Mouse (Mus musculus) neural tube, embryonic 13.5 days (tissue): ENCODE data around the gene Gpr179. TPM values are rescaled to one million over a fixed set of nuclear protein-coding genes. Genes with fewer than 3 reads are reported as not detected.

Experiments
- ATAC-seq: fragments of 200-750 bp; cut with Nextera tagmentation; 2 replicates; pipeline ENCODE4 v1.8.0; 2017; ENCODE audit warnings: low read depth, mild to moderate bottlenecking, moderate TSS enrichment, moderate library complexity
- H3K27ac ChIP-seq: fragments of 300-500 bp; sonication (generic); replicated peaks from 2 replicates; pipeline ENCODE4 v1.5.1; 2015; ENCODE audit warnings: moderate library complexity, mild to moderate bottlenecking, inconsistent platforms
- H3K27me3 ChIP-seq: fragments of 300-500 bp; sonication (generic); 2 replicates; pipeline ENCODE4 v1.6.1; 2015; ENCODE audit warnings: mild to moderate bottlenecking, inconsistent platforms
- H3K36me3 ChIP-seq: fragments of 300-500 bp; sonication (generic); 2 replicates; pipeline ENCODE4 v1.6.1; 2015; ENCODE audit warnings: mild to moderate bottlenecking, inconsistent platforms
- H3K4me1 ChIP-seq: fragments of 300-500 bp; sonication (generic); replicated peaks from 2 replicates; pipeline ENCODE4 v1.6.1; 2015; ENCODE audit warnings: inconsistent platforms
- H3K4me2 ChIP-seq: fragments of 300-500 bp; sonication (generic); 2 replicates; pipeline ENCODE4 v1.6.1; 2015; ENCODE audit warnings: inconsistent platforms, mild to moderate bottlenecking, moderate library complexity
- H3K4me3 ChIP-seq: fragments of 300-500 bp; sonication (generic); 2 replicates; pipeline ENCODE4 v1.5.1; 2015; ENCODE audit warnings: mild to moderate bottlenecking, inconsistent platforms
- H3K9ac ChIP-seq: fragments of 300-500 bp; sonication (generic); 2 replicates; pipeline ENCODE4 v1.6.1; 2015; ENCODE audit warnings: moderate library complexity, mild to moderate bottlenecking, inconsistent platforms
- H3K9me3 ChIP-seq: fragments of 300-500 bp; sonication (generic); 2 replicates; pipeline ENCODE4 v1.6.1; 2016; ENCODE audit warnings: inconsistent platforms
- WGBS: fragments of 180-500 bp; shearing (Covaris S2); methylation state at CpG from one replicate; pipeline ENCODE4 v1.1.7; 2015; 5-methylcytosine and 5-hydroxymethylcytosine counted together
- polyA plus RNA-seq: library from polyadenylated mRNA; unstranded; fragments of >200 nt; fragmentation: Nextera tagmentation; extraction: Ambion mirVana; gene quantifications from 2 replicates; pipeline ENCODE4 v1.2.1, GENCODE M21; 2015

The Gpr179 gene
- polyA plus RNA-seq, 1 experiment from 2014 or later: 0.66 TPM

DNA sequence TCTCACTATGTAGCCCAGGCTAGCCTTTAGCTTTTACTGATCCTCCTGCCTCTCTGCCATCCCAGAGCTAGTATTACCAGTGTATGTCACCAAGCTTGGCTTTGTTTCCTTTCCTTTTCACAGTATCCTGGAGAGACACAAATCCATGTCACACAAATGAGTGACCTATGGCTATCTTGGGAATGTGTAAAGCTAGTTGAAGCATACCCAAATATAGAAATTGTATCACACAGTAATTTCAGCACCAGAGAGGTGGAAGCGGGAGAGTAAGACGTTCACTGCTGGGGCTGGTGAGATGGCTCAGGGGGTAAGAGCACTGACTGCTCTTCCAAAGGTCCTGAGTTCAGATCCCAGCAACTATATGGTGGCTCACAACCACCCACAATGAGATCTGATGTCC, 51.9 kb downstream of the Gpr179 start:
- Histone ChIP-seq H3K36me3 (no peaks in the 10 kb centered on the region), H3K9me3 (no peaks in the 10 kb centered on the region), H3K27ac (no peak overlapping the region), H3K27me3 (no peaks in the 10 kb centered on the region), H3K4me3 (no peak overlapping the region), H3K4me1 (no peaks in the 10 kb centered on the region), H3K4me2 (no peak overlapping the region), H3K9ac (no peak overlapping the region)
- no peak for ATAC-seq
- WGBS: 91% methylated on average over 2 of the region's 2 CpGs

DNA sequence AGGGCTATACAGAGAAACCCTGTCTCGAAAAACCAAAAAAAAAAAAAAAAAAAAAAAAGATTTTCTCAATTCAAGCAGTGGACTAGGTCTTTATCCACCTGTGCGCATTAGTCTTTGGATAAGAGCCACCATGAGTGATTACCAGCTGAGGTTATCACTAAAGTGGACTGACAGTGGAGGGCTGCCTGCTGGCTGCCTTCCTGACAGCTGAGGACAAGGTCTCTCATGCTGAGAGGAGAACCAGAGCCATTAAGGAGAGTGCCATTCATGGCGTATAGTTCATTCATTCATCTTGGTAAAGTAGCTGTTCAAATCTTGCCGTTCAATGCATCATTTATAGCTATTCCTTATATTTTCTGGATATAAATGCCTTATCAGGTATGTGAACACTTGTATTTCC, 55.3 kb downstream of the Gpr179 start:
- H3K4me3 ChIP-seq: no peak overlapping the region
- H3K9me3 ChIP-seq: no peaks in the 10 kb centered on the region
- H3K36me3 ChIP-seq: no peaks in the 10 kb centered on the region
- H3K4me1 ChIP-seq: no peaks in the 10 kb centered on the region
- no peak overlapping the region for H3K9ac ChIP-seq
- no peak overlapping the region for H3K27ac ChIP-seq
- H3K4me2 ChIP-seq: no peak overlapping the region
- 87% methylated on average over 3 of the region's 4 CpGs for WGBS
- no peak for ATAC-seq
- no peaks in the 10 kb centered on the region for H3K27me3 ChIP-seq

DNA sequence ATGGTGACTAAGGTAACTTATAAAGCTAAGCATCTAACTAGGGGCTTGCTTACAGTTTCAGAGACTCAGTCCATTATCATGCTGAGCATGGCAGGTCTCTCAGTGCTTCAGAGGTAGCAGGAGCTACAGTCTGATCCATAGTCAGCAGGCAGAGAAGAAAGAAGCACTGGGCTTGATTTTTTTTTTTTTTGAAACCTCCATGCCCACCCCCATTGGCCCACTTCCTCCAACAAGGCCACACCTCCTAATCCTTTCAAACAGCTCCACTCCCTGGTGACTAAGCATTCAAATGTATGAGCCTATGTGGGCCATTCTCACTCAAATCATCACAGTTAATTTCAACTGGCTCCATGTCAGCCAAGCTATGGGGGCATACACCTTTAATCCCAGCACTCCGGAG, 59.1 kb downstream of the Gpr179 start:
- Histone ChIP-seq H3K4me3 (no peak overlapping the region), H3K9me3 (no peaks in the 10 kb centered on the region), H3K27me3 (no peaks in the 10 kb centered on the region), H3K9ac (no peak overlapping the region), H3K36me3 (no peaks in the 10 kb centered on the region), H3K27ac (no peak overlapping the region), H3K4me1 (no peaks in the 10 kb centered on the region), H3K4me2 (no peak overlapping the region)
- WGBS: 87% methylated on average over 1 of the region's 1 CpGs
- ATAC-seq: no peak

DNA sequence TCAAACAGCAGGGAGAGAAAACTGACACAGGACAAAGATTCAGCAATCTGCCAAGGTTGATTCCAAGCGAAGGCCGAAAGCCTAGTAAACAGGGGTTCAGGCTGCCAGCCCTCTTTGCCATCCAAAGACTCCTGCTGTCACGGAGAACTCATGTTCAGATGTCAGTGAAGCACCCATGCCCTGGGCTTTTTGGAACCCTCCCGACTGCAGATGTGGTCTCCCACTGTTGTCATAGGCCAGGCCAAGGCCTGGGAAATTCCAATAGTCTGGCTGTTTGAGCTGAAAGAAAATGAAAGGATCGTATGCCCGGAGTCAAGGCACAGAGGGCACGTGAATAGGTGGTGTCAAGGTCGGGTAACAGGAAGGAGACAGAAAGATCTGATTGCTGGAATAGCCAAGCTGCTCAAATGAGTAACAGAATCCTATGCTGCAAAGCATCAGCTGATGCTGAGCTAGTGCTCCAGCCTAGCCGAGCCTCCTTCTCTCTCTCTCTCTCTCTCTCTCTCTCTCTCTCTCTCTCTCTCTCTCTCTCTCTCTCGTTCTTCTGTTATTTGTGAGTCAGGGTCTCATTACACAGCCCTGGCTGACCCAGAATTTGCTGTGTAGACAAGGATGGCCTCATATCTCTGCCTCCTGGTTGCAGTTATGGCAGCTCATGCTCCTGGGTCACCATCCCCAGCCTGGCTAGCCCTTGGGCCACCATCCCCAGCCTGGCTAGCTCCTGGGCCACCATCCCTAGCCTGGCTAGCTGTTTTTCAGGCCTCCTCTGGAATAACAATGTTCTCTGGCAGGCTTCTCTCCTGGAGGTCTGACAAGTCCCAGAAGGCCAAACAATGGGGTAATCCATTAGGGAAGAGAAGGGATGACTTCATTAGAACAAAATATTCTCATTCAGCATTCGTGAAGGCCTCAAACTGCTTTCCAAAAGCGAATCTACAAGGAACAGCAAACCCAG, 62.3 kb downstream of the Gpr179 start:
- no peaks in the 10 kb centered on the region for H3K4me1 ChIP-seq
- H3K27ac ChIP-seq: no peak overlapping the region
- 60% methylated on average over 12 of the region's 12 CpGs for WGBS
- H3K4me3 ChIP-seq: no peak overlapping the region
- H3K9ac ChIP-seq: no peak overlapping the region
- H3K27me3 ChIP-seq: no peaks in the 10 kb centered on the region
- no peaks in the 10 kb centered on the region for H3K36me3 ChIP-seq
- H3K9me3 ChIP-seq: no peaks in the 10 kb centered on the region
- no peak overlapping the region for H3K4me2 ChIP-seq
- no peak for ATAC-seq

DNA sequence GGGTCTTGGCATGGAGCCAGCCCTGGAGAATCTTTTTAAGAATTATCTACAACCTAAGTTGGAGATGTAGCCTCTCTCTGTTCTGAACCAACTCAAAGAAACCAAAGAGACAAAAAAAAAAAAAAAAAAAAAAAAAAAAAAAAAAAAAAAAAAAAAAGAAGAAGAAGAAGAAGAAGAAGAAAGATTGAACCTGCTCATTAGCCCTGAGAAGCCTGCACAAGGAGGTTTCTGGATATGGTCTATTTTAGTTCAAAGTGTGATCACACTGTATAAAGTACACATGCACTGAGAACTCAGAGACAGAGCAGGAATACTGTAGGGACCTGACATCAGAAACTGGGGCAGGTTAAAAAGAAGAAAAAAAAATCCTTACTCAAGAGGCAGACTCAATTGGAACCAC, 64.2 kb downstream of the Gpr179 start:
- H3K4me2 ChIP-seq: no peak overlapping the region
- no peak for ATAC-seq
- no peaks in the 10 kb centered on the region for H3K27me3 ChIP-seq
- H3K4me1 ChIP-seq: no peaks in the 10 kb centered on the region
- no peaks in the 10 kb centered on the region for H3K9me3 ChIP-seq
- no peak overlapping the region for H3K9ac ChIP-seq
- H3K4me3 ChIP-seq: no peak overlapping the region
- no peaks in the 10 kb centered on the region for H3K36me3 ChIP-seq
- H3K27ac ChIP-seq: no peak overlapping the region

DNA sequence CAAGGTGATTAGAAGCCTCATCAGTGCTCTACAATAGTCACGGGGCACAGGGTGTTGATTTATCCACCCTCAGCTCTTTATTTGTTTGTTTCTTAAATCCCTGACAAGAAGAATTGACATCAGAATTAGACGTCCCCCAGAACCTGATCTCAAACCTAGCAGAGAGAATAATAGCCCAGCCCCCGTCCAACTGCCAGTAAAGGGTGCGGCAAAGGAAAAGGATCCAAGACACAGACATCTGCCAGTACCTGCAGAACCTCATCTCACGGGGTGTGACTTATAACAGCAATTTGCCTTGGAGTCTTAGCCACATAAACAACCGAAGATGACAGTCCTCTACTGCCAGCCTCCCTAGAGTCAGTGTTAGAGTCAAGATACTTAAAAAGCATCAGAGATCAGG, 64.9 kb downstream of the Gpr179 start:
- no peak for ATAC-seq
- Histone ChIP-seq H3K27ac (no peak overlapping the region), H3K36me3 (no peaks in the 10 kb centered on the region), H3K9ac (no peak overlapping the region), H3K4me1 (no peaks in the 10 kb centered on the region), H3K27me3 (no peaks in the 10 kb centered on the region), H3K4me2 (no peak overlapping the region), H3K9me3 (no peaks in the 10 kb centered on the region), H3K4me3 (no peak overlapping the region)
- WGBS: 54% methylated on average over 6 of the region's 6 CpGs

DNA sequence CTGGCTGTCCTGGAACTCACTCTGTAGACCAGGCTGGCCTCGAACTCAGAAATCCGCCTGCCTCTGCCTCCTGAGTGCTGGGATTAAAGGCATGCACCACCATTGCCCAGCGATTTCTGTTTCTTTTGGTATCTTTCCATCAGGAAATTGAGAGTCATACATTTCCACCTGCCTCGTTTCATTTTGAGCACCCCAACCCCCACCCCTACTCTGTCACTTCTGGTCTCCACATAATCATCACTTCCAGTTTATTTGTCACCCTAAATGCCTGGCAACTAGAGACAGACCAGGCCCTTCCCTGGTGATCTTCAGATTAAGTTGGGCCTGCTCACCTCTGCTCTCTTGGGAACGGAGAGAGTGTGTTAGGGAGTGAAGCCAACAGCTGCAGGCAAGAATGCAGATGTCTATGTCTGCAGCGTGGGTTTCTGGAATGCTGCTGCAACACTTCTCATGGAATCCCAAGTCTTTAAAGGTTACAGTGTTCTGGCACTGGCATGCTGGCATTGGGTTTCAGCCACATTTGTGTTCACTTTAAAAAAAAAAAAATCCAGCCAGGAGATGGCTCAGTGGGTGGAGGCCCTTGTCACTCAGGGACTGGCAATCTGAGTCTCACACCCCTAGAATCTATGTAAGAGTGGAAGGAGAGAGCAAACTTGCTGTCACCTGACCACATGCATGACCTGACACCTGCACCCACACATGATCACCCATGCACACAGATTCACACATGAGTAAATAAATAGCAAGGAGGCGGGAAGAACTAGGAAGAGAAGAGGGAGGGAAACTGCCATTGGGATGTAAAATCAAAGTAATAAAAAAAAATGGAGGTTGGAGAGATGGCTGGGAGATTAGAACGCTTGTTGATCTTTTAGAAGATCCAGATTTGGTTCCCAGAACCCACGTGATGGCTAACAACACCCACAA, 65.8 kb downstream of the Gpr179 start:
- H3K9ac ChIP-seq: no peak overlapping the region
- 0 out of 2 replicates have a peak, but pooled peaks cover 1% of the 10 kb centered on the region for H3K4me1 ChIP-seq
- no peak overlapping the region for H3K27ac ChIP-seq
- no peak for ATAC-seq
- WGBS: 85% methylated on average over 9 of the region's 9 CpGs
- H3K27me3 ChIP-seq: no peaks in the 10 kb centered on the region
- no peaks in the 10 kb centered on the region for H3K36me3 ChIP-seq
- no peak overlapping the region for H3K4me3 ChIP-seq
- no peak overlapping the region for H3K4me2 ChIP-seq
- no peaks in the 10 kb centered on the region for H3K9me3 ChIP-seq

DNA sequence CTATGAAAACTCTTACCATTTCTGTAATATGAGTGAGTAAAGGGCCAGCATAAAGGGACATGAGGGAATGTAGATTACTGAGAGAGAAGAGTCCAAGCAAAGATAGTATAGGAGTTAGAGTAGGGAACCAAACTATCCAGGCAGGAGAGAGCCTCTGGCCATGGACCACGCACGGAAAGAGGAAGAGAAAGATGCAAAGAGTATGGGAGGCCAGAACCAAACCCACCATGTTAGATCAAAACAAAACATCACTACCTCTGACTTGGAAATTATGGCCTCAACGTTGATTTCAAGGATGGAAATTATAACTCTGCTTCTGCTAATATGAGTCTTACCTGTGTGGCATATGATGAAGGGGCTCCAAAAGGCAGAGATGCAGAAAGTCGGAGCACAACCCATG, 67.0 kb downstream of the Gpr179 start:
- Histone ChIP-seq H3K9ac (no peak overlapping the region), H3K4me2 (no peak overlapping the region), H3K36me3 (no peaks in the 10 kb centered on the region), H3K27me3 (no peaks in the 10 kb centered on the region), H3K4me1 (0 out of 2 replicates have a peak, but pooled peaks cover 4% of the 10 kb centered on the region), H3K27ac (no peak overlapping the region), H3K9me3 (no peaks in the 10 kb centered on the region), H3K4me3 (no peak overlapping the region)
- ATAC-seq: no peak
- WGBS: 79% methylated on average over 4 of the region's 4 CpGs

DNA sequence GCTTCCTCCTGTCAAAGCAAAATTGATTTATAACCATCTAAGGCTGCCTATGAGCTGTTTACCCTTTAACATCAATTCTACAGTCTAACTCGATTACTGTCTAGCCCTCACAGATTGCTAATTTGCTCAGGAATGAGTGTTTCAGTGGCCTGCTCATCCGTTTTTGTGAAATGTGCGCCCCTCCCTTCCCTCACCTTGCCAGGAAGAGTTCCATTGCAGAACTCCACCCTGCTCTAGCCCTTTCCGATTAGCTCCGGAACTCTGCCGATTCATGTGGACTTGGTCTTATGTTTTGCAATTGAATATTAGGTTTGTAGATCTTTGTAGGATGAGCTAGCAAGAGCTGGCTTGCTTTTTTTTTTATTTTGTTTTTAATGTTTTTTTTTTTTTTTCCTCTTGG, 69.7 kb downstream of the Gpr179 start:
- no peak overlapping the region for H3K9ac ChIP-seq
- WGBS: 90% methylated on average over 6 of the region's 6 CpGs

More for the DNA sequence above, 69.7 kb downstream of the Gpr179 start:
- ATAC-seq: no peak
- no peak overlapping the region for H3K4me2 ChIP-seq
- no peaks in the 10 kb centered on the region for H3K9me3 ChIP-seq
- H3K4me3 ChIP-seq: no peak overlapping the region
- no peak overlapping the region for H3K27ac ChIP-seq
- no peaks in the 10 kb centered on the region for H3K36me3 ChIP-seq
- no peaks in the 10 kb centered on the region for H3K27me3 ChIP-seq
- H3K4me1 ChIP-seq: peaks cover 23% of the 10 kb centered on the region

Other genes starting within 250 kb of the Gpr179 start
- 0.07 and 0.15 TPM in 2 replicates for gene Tbx21, start 236.7 kb downstream of the Gpr179 start, polyA plus RNA-seq
- 9.1 and 9.5 TPM in 2 replicates for gene Tbkbp1, start 200.6 kb downstream of the Gpr179 start, polyA plus RNA-seq
- gene Kpnb1, start 164.2 kb downstream of the Gpr179 start, polyA plus RNA-seq: 31.0 and 34.8 TPM in 2 replicates
- gene Npepps, start 71.4 kb downstream of the Gpr179 start, polyA plus RNA-seq: 130 TPM in 2 replicates
- gene Mrpl45, start 36.4 kb downstream of the Gpr179 start, polyA plus RNA-seq: 38.2 and 43.8 TPM in 2 replicates
- 7.8 and 8.9 TPM in 2 replicates for gene Socs7, start 10.5 kb upstream of the Gpr179 start, polyA plus RNA-seq
- 6.8 and 7.4 TPM in 2 replicates for gene Arhgap23, start 63.5 kb upstream of the Gpr179 start, polyA plus RNA-seq
- 0.81 and 1.1 TPM in 2 replicates for gene 4933428G20Rik, start 148.3 kb upstream of the Gpr179 start, polyA plus RNA-seq
- gene Srcin1, start 224.1 kb upstream of the Gpr179 start, polyA plus RNA-seq: 5.7 and 7.0 TPM in 2 replicates